Mouse (Mus musculus) lung, adult 2 months (tissue): ENCODE measurements at regions not wholly inside any gene's neighbourhood (a gene's known extent, or its start where the extent isn't known, plus 50 kb on each side); places are given as distances from the start of the nearest gene placed in this dataset.

ENCODE experiments used
- DNase-seq: peaks from one replicate; pipeline ENCODE4 v3.0.0; 2022
- H3K4me1 ChIP-seq: fragments of 200-500 bp; 2 replicates; pipeline ENCODE4 v1.6.1; 2011; ENCODE audit warnings: low read length; ENCODE audit not compliant: control insufficient read depth, insufficient read depth
- H3K4me3 ChIP-seq: fragments of 200-500 bp; replicated peaks from 2 replicates; pipeline ENCODE3; 2011; ENCODE audit warnings: low read depth, mild to moderate bottlenecking, control low read depth, low read length; ENCODE audit errors: extremely low read depth
- CTCF ChIP-seq: fragments of 200-500 bp; IDR thresholded peaks from 2 replicates; pipeline ENCODE4 v1.5.1; 2011; ENCODE audit warnings: mild to moderate bottlenecking, low read length, control low read depth; ENCODE audit not compliant: insufficient read depth
- POLR2A ChIP-seq: fragments of 200-500 bp; IDR thresholded peaks from 2 replicates; pipeline ENCODE4 v1.6.1; 2011; ENCODE audit warnings: low read depth, mild to moderate bottlenecking, control low read depth, low read length, borderline replicate concordance; ENCODE audit errors: extremely low read depth
- WGBS: fragments of 180-500 bp; shearing (Covaris S2); methylation state at CpG from one replicate; pipeline ENCODE4 v1.1.7; 2018; 5-methylcytosine and 5-hydroxymethylcytosine counted together

DNA sequence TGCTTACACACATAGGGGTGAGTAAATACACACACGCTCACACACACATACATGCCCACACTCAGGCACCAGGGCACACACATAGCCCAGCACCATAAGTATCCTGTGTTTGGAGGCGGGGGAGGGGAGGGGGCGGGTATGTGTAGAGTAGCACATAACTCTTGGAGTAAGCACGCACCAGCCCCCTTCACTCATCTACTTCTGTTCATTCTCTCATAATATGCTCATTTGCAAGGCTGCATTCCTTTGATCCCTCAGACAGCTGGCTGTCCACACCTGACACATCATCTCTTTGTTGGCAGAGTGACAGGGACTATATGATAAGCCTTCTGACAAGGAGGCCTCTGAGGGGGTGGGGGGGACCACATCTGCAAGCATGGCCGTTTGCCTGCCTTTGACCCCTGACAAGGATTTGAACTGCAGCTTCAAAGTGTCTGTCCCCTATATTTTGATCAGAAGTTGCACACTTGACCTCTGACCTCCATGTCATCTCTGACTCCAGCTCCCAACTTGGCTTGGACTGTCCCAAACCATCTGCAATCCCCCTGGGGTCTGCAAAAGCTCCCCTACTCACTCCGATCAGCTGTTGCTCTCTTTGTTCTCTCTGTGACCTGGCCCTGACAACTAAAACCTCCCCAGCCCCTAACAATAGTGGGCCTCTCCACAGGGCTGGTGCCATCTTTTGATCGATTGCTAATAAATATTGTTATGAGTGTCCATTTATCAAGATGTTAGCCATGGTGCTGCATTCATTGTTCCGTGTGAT lies 95.6 kb upstream of the Btg1 start:
- no peak for TF ChIP-seq CTCF
- DNase-seq, result no peak
- Histone ChIP-seq H3K4me3 (no peak overlapping the region), H3K4me1 (no peaks in the 10 kb centered on the region)
- WGBS, result 68% methylated on average over 8 of the region's 8 CpGs

DNA sequence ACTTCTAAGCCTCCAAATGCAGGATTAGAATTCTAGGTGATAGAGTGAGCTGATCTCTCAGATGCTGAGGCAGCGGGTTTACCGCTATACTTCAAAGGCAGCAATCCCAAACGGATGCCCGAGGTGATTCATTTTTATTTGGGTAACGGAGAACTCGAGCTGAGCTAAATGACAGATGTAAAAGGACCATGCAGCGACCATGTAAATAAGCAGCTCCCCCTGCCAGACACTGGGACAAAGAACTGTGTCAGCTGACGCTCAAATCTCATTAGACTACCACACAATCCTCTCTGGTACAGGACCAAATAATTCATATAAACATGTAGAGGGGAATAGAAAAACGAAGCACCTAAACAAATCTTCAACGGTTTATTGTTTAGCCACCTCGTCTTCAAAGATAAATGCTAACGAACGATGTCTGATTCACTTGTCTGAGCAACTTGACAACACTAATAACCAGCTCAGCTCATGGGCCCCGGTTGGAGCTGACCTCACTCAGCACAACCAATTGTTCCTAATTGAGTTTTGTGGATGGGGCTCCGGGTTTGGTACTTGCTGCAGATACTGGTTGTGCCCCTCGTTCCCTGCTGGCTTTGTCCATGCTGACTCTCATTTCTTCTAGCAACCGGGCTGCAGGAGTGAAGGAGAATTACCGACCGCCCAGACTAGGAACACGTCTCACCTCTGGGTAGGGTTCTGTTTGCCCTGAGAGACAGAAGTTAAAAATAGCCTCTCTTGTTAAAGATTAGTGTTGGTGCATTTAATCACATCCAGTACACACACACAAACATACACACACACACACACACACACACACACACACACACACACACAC lies 92.6 kb upstream of the Btg1 start:
- TF ChIP-seq POLR2A (no peak), CTCF (no peak)
- Histone ChIP-seq H3K4me3 (no peak overlapping the region), H3K4me1 (no peaks in the 10 kb centered on the region)
- WGBS, result 53% methylated on average over 20 of the region's 20 CpGs
- DNase-seq, result no peak

DNA sequence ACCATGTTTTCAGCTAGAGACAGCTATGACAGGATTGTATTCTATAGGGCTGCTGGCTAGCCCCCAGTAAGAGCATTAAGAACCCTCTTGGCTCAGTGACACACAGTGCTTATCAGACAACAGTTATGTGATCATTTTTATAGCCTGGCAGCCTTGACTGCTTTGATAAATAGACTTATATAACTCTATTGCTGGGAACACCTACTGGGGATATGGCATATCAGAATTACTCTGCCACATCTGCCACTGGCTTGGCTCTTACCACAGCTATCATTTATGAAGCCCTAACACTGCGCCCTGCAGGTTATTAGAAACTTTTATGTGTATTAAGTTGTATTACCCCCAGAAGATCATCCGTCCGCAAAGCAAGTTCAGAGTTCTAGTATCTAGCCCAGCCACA lies 88.9 kb upstream of the Btg1 start:
- TF ChIP-seq CTCF (no peak), POLR2A (no peak)
- no peak for DNase-seq
- 94% methylated on average over 3 of the region's 3 CpGs for WGBS
- no peaks in the 10 kb centered on the region for H3K4me1 ChIP-seq
- H3K4me3 ChIP-seq, result no peak overlapping the region

DNA sequence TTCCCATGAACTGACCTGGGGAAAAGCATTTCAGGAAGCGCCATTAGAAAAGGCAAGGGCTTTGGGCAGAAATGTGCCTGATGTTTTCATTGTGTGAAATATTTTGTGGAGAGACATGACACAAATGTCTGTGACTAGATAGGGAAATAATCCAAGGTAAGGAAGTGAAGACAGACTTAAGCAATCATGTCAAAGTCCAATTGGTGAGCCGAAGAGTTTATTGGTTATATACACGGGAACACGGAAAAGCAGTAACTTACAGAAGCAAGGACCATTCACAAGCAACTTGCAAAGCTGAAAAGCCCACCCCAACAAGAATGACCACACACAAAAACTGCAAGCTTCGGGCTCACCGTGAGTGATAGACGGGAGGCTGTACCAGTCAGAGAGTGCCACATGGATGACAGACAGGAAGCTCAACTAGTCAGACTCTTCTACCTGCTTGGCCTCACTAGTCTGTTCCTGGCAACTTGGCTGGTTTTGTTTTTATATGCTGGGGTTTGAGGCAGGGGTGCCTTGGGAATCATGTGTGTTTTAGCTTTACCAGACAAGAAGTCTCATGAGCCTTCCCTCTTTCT lies 82.2 kb upstream of the Btg1 start:
- TF ChIP-seq POLR2A (no peak), CTCF (no peak)
- Histone ChIP-seq H3K4me1 (no peaks in the 10 kb centered on the region), H3K4me3 (no peak overlapping the region)
- 93% methylated on average over 7 of the region's 7 CpGs for WGBS
- DNase-seq, result no peak

DNA sequence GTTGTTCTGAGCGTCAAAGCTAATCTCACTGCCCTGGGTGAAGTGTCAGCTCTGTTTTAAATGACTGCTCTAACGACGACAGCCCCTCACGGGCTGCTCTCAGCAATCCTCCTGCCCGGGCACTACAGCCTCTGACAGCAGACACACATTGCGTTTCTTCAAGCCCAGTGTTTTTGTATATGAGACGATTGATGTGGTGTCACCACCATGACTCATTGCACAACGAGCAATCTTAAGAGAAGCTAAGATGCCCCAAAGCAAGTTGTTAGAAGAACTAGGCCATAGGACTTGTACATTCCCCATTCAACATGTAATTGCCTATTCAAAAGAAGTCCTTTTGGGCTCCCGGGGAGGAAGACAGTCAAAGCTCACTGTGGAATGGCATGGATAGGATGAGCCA lies 81.3 kb upstream of the Btg1 start:
- Histone ChIP-seq H3K4me3 (no peak overlapping the region), H3K4me1 (no peaks in the 10 kb centered on the region)
- WGBS, result 55% methylated on average over 9 of the region's 9 CpGs
- no peak for TF ChIP-seq POLR2A
- TF ChIP-seq CTCF, result no peak
- DNase-seq, result no peak

DNA sequence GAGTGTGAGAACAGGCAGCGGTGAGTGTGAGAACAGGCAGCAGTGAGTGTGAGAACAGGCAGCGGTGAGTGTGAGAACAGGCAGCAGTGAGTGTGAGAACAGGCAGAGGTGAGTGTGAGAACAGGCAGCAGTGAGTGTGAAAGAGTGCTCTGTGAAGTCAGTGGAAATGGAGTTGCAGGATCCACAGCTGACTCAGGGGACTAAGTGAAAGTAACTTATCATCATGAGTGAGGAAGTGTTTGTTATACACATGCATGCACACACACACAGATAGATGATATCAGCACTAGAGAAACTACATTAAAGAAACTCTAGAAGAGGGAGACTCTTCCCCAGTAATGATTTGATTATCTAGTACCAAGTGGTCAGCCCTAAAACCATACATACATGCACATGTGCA lies 76.0 kb upstream of the Btg1 start:
- WGBS, result 100% methylated on average over 2 of the region's 2 CpGs
- Histone ChIP-seq H3K4me1 (no peaks in the 10 kb centered on the region), H3K4me3 (no peak overlapping the region)
- TF ChIP-seq POLR2A, result no peak
- no peak for TF ChIP-seq CTCF
- no peak for DNase-seq

DNA sequence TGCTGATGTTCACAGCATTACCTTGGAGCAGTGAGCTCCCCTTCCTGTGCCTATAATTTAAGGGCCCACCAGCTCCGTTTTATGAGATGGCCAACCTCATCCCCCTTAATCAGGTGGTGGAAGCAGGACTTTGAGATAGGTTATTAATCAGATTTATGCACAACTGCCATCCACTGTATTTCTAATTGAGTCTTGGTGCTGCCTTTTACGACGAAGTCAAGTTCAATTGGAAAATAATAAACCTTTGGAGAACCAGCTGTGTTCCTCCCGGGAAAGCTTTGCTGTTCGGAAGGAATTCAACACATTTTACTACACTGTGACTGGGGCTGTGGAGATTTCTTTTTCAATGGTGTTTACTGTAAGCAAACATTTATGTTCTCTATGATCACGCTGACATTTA lies 71.5 kb upstream of the Btg1 start:
- no peak overlapping the region for H3K4me3 ChIP-seq
- no peaks in the 10 kb centered on the region for H3K4me1 ChIP-seq
- WGBS, result 69% methylated on average over 6 of the region's 6 CpGs
- no peak for DNase-seq
- TF ChIP-seq CTCF, result no peak
- TF ChIP-seq POLR2A, result no peak

DNA sequence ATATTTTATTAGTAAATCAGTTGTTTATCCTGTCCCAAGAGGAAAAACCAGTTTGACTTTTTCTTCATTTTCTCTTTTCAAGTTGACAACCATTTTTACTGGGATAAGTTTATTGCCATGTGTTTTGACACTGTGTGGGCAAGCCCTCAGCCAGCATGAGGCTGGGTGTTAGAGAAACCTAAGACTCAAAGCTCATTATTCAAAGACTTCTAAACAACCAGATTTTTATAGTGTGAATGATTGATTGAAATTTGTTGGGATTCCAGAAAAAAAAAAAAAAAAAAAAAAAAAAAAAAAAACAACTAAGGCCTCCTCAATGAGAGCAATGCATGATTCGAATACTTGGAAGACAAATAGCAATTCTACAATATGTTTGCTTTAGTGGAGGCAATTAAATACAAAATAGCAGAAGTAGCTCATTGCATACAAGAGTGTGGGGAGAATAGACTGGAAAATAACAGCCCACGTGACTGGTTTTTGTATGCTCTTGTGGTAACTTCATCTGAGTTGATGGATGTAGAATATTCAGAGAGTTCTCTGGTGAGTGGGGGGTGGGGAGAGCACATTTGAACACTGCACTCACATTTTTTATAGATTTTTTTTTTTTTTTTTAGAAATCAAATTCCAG lies 70.9 kb upstream of the Btg1 start:
- TF ChIP-seq POLR2A, result no peak
- no peak for TF ChIP-seq CTCF
- WGBS, result 59% methylated on average over 2 of the region's 2 CpGs
- H3K4me3 ChIP-seq, result no peak overlapping the region
- no peaks in the 10 kb centered on the region for H3K4me1 ChIP-seq
- no peak for DNase-seq

DNA sequence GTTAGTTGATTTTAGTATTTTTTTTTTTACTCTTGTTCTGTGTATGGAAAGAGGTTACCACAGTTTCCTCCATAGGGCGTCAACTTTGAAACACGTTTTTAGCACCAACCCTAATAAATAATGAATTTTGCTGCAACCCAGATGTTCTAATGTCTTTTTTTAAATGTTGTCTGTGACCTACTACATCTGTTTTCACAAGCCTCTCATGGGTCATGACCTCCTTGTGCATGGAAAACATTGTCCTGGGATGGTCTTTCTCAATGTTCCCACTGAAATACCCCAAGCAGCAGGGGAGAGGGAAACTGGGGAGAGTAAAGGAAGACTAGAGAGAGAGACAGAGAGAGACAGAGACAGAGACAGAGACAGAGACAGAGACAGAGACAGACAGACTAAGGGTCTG lies 67.2 kb upstream of the Btg1 start:
- TF ChIP-seq CTCF, result no peak
- TF ChIP-seq POLR2A, result no peak
- no peaks in the 10 kb centered on the region; the same call in 1 of the 2 replicates for H3K4me1 ChIP-seq
- 59% methylated on average over 2 of the region's 2 CpGs for WGBS
- no peak for DNase-seq
- H3K4me3 ChIP-seq, result no peak overlapping the region

DNA sequence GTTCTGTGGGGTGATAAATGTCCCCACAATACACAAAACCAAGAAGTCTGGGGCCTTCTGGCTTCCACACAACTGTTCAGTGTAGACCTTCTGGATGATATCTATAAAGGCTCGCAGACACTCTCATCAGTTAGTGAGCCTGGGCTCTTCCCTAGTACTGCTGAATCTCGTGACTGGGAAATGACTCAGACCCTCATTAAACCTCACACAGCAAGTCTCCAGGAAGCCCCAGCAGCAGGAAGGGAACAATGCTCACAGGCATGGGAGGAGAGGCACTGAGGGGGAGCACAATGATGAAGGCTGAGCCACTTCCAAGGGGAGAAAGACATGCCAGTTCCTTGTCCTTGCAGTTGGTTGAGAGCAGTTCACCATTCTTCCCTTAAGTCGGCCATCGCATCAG lies 66.5 kb upstream of the Btg1 start:
- no peak overlapping the region for H3K4me3 ChIP-seq
- no peak for DNase-seq
- TF ChIP-seq POLR2A (no peak), CTCF (no peak)
- H3K4me1 ChIP-seq, result no peaks in the 10 kb centered on the region; the same call in 1 of the 2 replicates
- WGBS, result 72% methylated on average over 4 of the region's 4 CpGs
